Mouse (Mus musculus) heart, embryonic 11.5 days (tissue): ENCODE measurements around the gene B3galt5. TPM values are rescaled to one million over a fixed set of nuclear protein-coding genes. Genes with fewer than 3 reads are reported as not detected.

ENCODE experiments used
- ATAC-seq: fragments of 200-750 bp; cut with Nextera tagmentation; replicated peaks from 2 replicates; pipeline ENCODE4 v1.8.0; 2017; ENCODE audit warnings: moderate library complexity; ENCODE audit not compliant: insufficient number of reproducible peaks, low FRiP score, low TSS enrichment
- H3K27ac ChIP-seq: fragments of 300-500 bp; sonication (generic); 2 replicates; pipeline ENCODE4 v1.5.1; 2014; ENCODE audit warnings: mild to moderate bottlenecking, low read depth, low read length
- H3K27me3 ChIP-seq: fragments of 300-500 bp; sonication (generic); 2 replicates; pipeline ENCODE4 v1.6.1; 2014; ENCODE audit warnings: mild to moderate bottlenecking, low read length, mixed read lengths; ENCODE audit not compliant: control insufficient read depth, insufficient read depth
- H3K36me3 ChIP-seq: fragments of 300-500 bp; sonication (generic); 2 replicates; pipeline ENCODE4 v1.6.1; 2014; ENCODE audit warnings: mild to moderate bottlenecking, low read length, moderate library complexity, mixed read lengths; ENCODE audit not compliant: control insufficient read depth, insufficient read depth
- H3K4me1 ChIP-seq: fragments of 300-500 bp; sonication (generic); 2 replicates; pipeline ENCODE4 v1.6.1; 2014; ENCODE audit warnings: low read length; ENCODE audit not compliant: control insufficient read depth, insufficient read depth
- H3K4me2 ChIP-seq: fragments of 300-500 bp; sonication (generic); 2 replicates; pipeline ENCODE4 v1.6.1; 2014; ENCODE audit warnings: mild to moderate bottlenecking, moderate library complexity
- H3K4me3 ChIP-seq: fragments of 300-500 bp; sonication (generic); 2 replicates; pipeline ENCODE4 v1.5.1; 2014; ENCODE audit warnings: low read depth, low read length
- H3K9ac ChIP-seq: fragments of 300-500 bp; sonication (generic); 2 replicates; pipeline ENCODE4 v1.6.1; 2014; ENCODE audit warnings: mild to moderate bottlenecking, low read depth, low read length, moderate library complexity
- H3K9me3 ChIP-seq: fragments of 300-500 bp; sonication (generic); replicated peaks from 2 replicates; pipeline ENCODE4 v1.6.1; 2016; ENCODE audit warnings: low read length; ENCODE audit not compliant: control insufficient read depth
- WGBS: fragments of 180-500 bp; shearing (Covaris S2); extraction: QIAGEN DNeasy Blood & Tissue Kit; methylation state at CpG from one replicate; pipeline ENCODE4 v1.1.7; 2014; ENCODE audit not compliant: insufficient replicate concordance; 5-methylcytosine and 5-hydroxymethylcytosine counted together
- polyA plus RNA-seq: library from polyadenylated mRNA; unstranded; fragments of >200 nt; fragmentation: Nextera tagmentation; extraction: Ambion mirVana; gene quantifications from 2 replicates; pipeline ENCODE4 v1.2.1, GENCODE M21; 2014

B3galt5 gene
- polyA plus RNA-seq: 0.03 TPM in 1 of 2 replicates, not detected in the other

- Histone ChIP-seq H3K27me3 (no peaks in the 10 kb centered on the region), H3K9ac (no peak within 1 kb of the TSS), H3K4me3 (no peak within 1 kb of the TSS), H3K27ac (no peak within 1 kb of the TSS), H3K36me3 (no peaks in the 10 kb centered on the region), H3K4me1 (no peaks in the 10 kb centered on the region), H3K4me2 (no peak within 1 kb of the TSS), H3K9me3 (no peaks in the 10 kb centered on the region)
- WGBS: 75% methylated on average over 17 of the region's 17 CpGs
- no peak for ATAC-seq
Measured at GRCm38 (mm10) chr16:96235366-96235970, at the start of gene B3galt5. Gene B3galt5, plus strand, starts transcription at chr16:96235801.

- no peaks in the 10 kb centered on the region for H3K36me3 ChIP-seq
- 73% methylated on average over 5 of the region's 5 CpGs for WGBS
- no peak overlapping the region for H3K27ac ChIP-seq
- no peaks in the 10 kb centered on the region for H3K27me3 ChIP-seq
- H3K9ac ChIP-seq: no peak overlapping the region
- H3K4me1 ChIP-seq: 0 out of 2 replicates have a peak, but pooled peaks cover 3% of the 10 kb centered on the region
- no peak overlapping the region for H3K4me3 ChIP-seq
- H3K9me3 ChIP-seq: no peaks in the 10 kb centered on the region
- no peak overlapping the region for H3K4me2 ChIP-seq
- no peak for ATAC-seq
Measured at GRCm38 (mm10) chr16:96187619-96188018, 48.0 kb upstream of the B3galt5 start.

- Histone ChIP-seq H3K4me1 (0 out of 2 replicates have a peak, but pooled peaks cover 3% of the 10 kb centered on the region), H3K4me3 (peak within 1 kb of the TSS; percentile 96), H3K9ac (peak within 1 kb of the TSS; percentile 84), H3K36me3 (no peaks in the 10 kb centered on the region), H3K27me3 (no peaks in the 10 kb centered on the region), H3K27ac (peak within 1 kb of the TSS; percentile 84), H3K9me3 (no peaks in the 10 kb centered on the region), H3K4me2 (peak within 1 kb of the TSS; percentile 94)
- peak; percentile 97 for ATAC-seq
- under 1% methylated on average over 77 of the region's 77 CpGs for WGBS
Measured at GRCm38 (mm10) chr16:96191531-96192506, 43.8 kb upstream of the B3galt5 start, which contains the start of gene Lca5l. Gene Lca5l, minus strand, starts transcription at chr16:96192271.

GRCm38 (mm10) chr16:96199913-96200701 lies 35.5 kb upstream of the B3galt5 start, which contains the start of gene Sh3bgr:
Gene Sh3bgr, plus strand, starts transcription at chr16:96200450.
- Histone ChIP-seq H3K27ac (peak within 1 kb of the TSS; percentile 99), H3K9me3 (no peaks in the 10 kb centered on the region), H3K27me3 (no peaks in the 10 kb centered on the region), H3K4me3 (peak within 1 kb of the TSS; percentile 52), H3K4me1 (peaks cover 13% of the 10 kb centered on the region), H3K4me2 (peak within 1 kb of the TSS; percentile 67), H3K36me3 (no peaks in the 10 kb centered on the region), H3K9ac (peak within 1 kb of the TSS; percentile 87)
- ATAC-seq: peak; percentile 86
- WGBS: 2% methylated on average over 20 of the region's 20 CpGs

DNA sequence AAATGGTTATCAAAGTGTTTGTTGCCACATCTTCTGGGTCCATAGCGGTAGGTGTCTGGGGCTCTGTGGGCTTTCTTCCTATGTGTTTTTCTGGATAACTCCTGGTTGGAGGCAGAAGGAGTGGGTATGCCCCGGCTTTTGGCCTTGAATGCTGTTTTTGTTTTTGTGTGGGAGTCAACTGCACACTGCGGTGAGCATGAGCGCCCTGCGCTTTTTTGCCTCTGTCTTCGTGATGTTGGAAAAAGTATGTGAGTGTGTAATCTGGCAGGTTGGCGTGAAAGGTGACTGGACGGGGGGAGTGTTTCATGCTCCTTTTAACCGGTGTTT lies 34.9 kb upstream of the B3galt5 start:
- Histone ChIP-seq H3K4me3 (peak overlapping the region; percentile 52), H3K9me3 (no peaks in the 10 kb centered on the region), H3K27ac (peak overlapping the region; percentile 99), H3K27me3 (no peaks in the 10 kb centered on the region), H3K4me1 (peaks cover 16% of the 10 kb centered on the region), H3K9ac (peak overlapping the region; percentile 87), H3K4me2 (peak overlapping the region; percentile 67), H3K36me3 (no peaks in the 10 kb centered on the region)
- 28% methylated on average over 9 of the region's 9 CpGs for WGBS
- peak; percentile 51; the same call in 1 of the 2 replicates for ATAC-seq

- H3K27ac ChIP-seq: peak overlapping the region; percentile 99
- no peak for ATAC-seq
- H3K9ac ChIP-seq: peak overlapping the region; percentile 87
- peak overlapping the region; percentile 52 for H3K4me3 ChIP-seq
- peak overlapping the region; percentile 67 for H3K4me2 ChIP-seq
- H3K4me1 ChIP-seq: peaks cover 23% of the 10 kb centered on the region
- H3K9me3 ChIP-seq: no peaks in the 10 kb centered on the region
- no peaks in the 10 kb centered on the region for H3K36me3 ChIP-seq
- WGBS: 40% methylated on average over 11 of the region's 11 CpGs
- H3K27me3 ChIP-seq: no peaks in the 10 kb centered on the region
Measured at GRCm38 (mm10) chr16:96201485-96202232, 33.9 kb upstream of the B3galt5 start.

GRCm38 (mm10) chr16:96209789-96210188 lies 25.8 kb upstream of the B3galt5 start:
- WGBS: 55% methylated on average over 10 of the region's 10 CpGs
- Histone ChIP-seq H3K27ac (peak overlapping the region; percentile 90), H3K4me2 (no peak overlapping the region), H3K4me3 (no peak overlapping the region), H3K9me3 (no peaks in the 10 kb centered on the region), H3K27me3 (no peaks in the 10 kb centered on the region), H3K36me3 (no peaks in the 10 kb centered on the region; the same call in 1 of the 2 replicates), H3K4me1 (peaks cover 43% of the 10 kb centered on the region), H3K9ac (no peak overlapping the region)
- ATAC-seq: no peak
